10 mouse cellular contexts compared by ENCODE assay signal in genomic region chr15:7974368-7974767, GRCm38 (mm10).
DNase-seq lines count a peak whose midpoint lies in the region; ATAC-seq and TF ChIP-seq lines count a peak whose summit lies in the region.
"Had no signal": no experiment of that assay in that cellular context is flagged by ENCODE, and none has a peak within 500 bp of the region (broad histone marks: within the 10 kb centered on the region; RNA-seq: fewer than 3 reads in every experiment).

No protein-coding gene starts in this region.

- TF ChIP-seq POLR2A in kidney, adult 2 months (IDR thresholded peaks at IDR 0.05; ENCODE audit: low read depth, low read length): no peak
- no peak for TF ChIP-seq POLR2A in cortical plate, adult 2 months (IDR thresholded peaks at IDR 0.05; ENCODE audit: extremely low read depth, insufficient read depth, low read length)

- no peak overlapping the region for H3K27ac ChIP-seq in kidney, adult 2 months (ENCODE audit: insufficient read depth, low read depth, low read length)
- no peak overlapping the region for H3K27ac ChIP-seq in kidney, embryonic 14.5 days (ENCODE audit: low read depth, low read length)
- H3K27ac ChIP-seq in ES-E14 (ENCODE audit: insufficient read depth, low read depth, low read length, poor library complexity, severe bottlenecking): no peak overlapping the region
- no peak overlapping the region for H3K27ac ChIP-seq in cortical plate, adult 2 months (ENCODE audit: insufficient read depth, low read length)
- H3K27ac ChIP-seq: hindbrain, embryonic 15.5 days had no signal

- H3K36me3 ChIP-seq in kidney, adult 2 months (ENCODE audit: control insufficient read depth, insufficient read depth, low read length): no peaks in the 10 kb centered on the region
- H3K36me3 ChIP-seq in kidney, embryonic 14.5 days (ENCODE audit: control insufficient read depth, insufficient read depth, low read length): peaks cover 4% of the 10 kb centered on the region; the same call in 1 of the 2 replicates
- H3K36me3 ChIP-seq in ES-E14 (ENCODE audit: control insufficient read depth, insufficient read depth, low read length, poor library complexity, severe bottlenecking): no peaks in the 10 kb centered on the region

- peak; percentile 32 for TF ChIP-seq CTCF in kidney, adult 2 months (conservative IDR thresholded peaks at IDR 0.05; ENCODE audit: insufficient read depth, insufficient read length, low read depth, low read length)
- TF ChIP-seq CTCF in cortical plate, adult 2 months (IDR thresholded peaks at IDR 0.05; ENCODE audit: extremely low read depth, insufficient read depth, low read length): peak; percentile 32

- no peaks in the 10 kb centered on the region for H3K27me3 ChIP-seq in kidney, adult 2 months (replicated peaks; ENCODE audit: control insufficient read depth, insufficient read depth, low read length)
- no peaks in the 10 kb centered on the region for H3K27me3 ChIP-seq in kidney, embryonic 14.5 days (ENCODE audit: control insufficient read depth, insufficient read depth, low read length)
- H3K27me3 ChIP-seq: hindbrain, embryonic 15.5 days had no signal

- no peak for ATAC-seq in kidney, embryonic 14.5 days (ENCODE audit: low FRiP score, low TSS enrichment)
- ATAC-seq in cerebellum, adult (ENCODE audit: insufficient number of reproducible peaks, low FRiP score, low TSS enrichment): no peak

- H3K4me3 ChIP-seq in kidney, adult 2 months (ENCODE audit: insufficient read depth, low read depth, low read length): no peak overlapping the region
- no peak overlapping the region for H3K4me3 ChIP-seq in kidney, embryonic 14.5 days (ENCODE audit: low read length)
- H3K4me3 ChIP-seq in ES-E14 (ENCODE audit: insufficient read depth in 1 of 2, low read depth in 1 of 2, low read length in 2 of 2, poor library complexity in 1 of 2, severe bottlenecking in 1 of 2): peak overlapping the region in 1 of 2 experiments; percentile 23; a peak in 1 of 4 replicates
- H3K4me3 ChIP-seq in cortical plate, adult 2 months (ENCODE audit: insufficient read depth, low read length): no peak overlapping the region
- H3K4me3 ChIP-seq: hindbrain, embryonic 15.5 days had no signal

- no peak for DNase-seq in kidney, adult 2 months
- DNase-seq in 3T3-L1 (ENCODE audit: low read depth, low spot score): peak; percentile 14
- peak; percentile 41 for DNase-seq in ES-E14 (ENCODE audit: low read depth, low spot score)
- no peak for DNase-seq in ovary, postnatal 14 days (ENCODE audit: low spot score)
- no peak for DNase-seq in urinary bladder, postnatal 25 days (ENCODE audit: low spot score)
- DNase-seq: right cerebral cortex, adult 18-20 months had no signal

- in situ Hi-C loops in ES-E14 (cut with MboI; ENCODE audit: low sequenced_read_pairs in 2 of 2, unreplicated experiment in 2 of 2): no loop called here

- 90% methylated on average over 8 of the region's 8 CpGs for WGBS in kidney, adult 2 months
- 91% methylated on average over 8 of the region's 8 CpGs for WGBS in kidney, embryonic 14.5 days

- H3K4me1 ChIP-seq in kidney, adult 2 months (ENCODE audit: control insufficient read depth, insufficient read depth, low read length): no peaks in the 10 kb centered on the region
- no peaks in the 10 kb centered on the region for H3K4me1 ChIP-seq in kidney, embryonic 14.5 days (ENCODE audit: control insufficient read depth, insufficient read depth, low read length)
- H3K4me1 ChIP-seq in ES-E14 (ENCODE audit: control insufficient read depth in 2 of 2, insufficient read depth in 2 of 2, low read length in 2 of 2, poor library complexity in 1 of 2): no peaks in the 10 kb centered on the region
- H3K4me1 ChIP-seq in cortical plate, adult 2 months (ENCODE audit: control insufficient read depth, insufficient read depth, low read length): no peaks in the 10 kb centered on the region; the same call in 1 of the 2 replicates
- H3K4me1 ChIP-seq: hindbrain, embryonic 15.5 days had no signal

- no peak overlapping the region for H3K4me2 ChIP-seq in kidney, embryonic 14.5 days (replicated peaks; ENCODE audit: low read depth, low read length)
- H3K4me2 ChIP-seq: hindbrain, embryonic 15.5 days had no signal

- H3K9me3 ChIP-seq in kidney, embryonic 14.5 days (ENCODE audit: control insufficient read depth, low read length): no peaks in the 10 kb centered on the region
- H3K9me3 ChIP-seq in ES-E14 (ENCODE audit: control insufficient read depth, insufficient read depth, low read depth, low read length): no peaks in the 10 kb centered on the region
- H3K9me3 ChIP-seq: hindbrain, embryonic 15.5 days had no signal

- H3K9ac ChIP-seq in kidney, embryonic 14.5 days (ENCODE audit: low read depth, low read length): no peak overlapping the region
- no peak overlapping the region for H3K9ac ChIP-seq in ES-E14 (ENCODE audit: insufficient read depth, low read depth, low read length, poor library complexity, severe bottlenecking)
- H3K9ac ChIP-seq: hindbrain, embryonic 15.5 days had no signal

TF ChIP-seq in ES-E14, 5 proteins besides CTCF, POLR2A, EP300 and RAD21:
- TF ChIP-seq ZNF384 (IDR thresholded peaks at IDR 0.05; ENCODE audit: low read depth, low read length) (no peak), ZC3H11A (IDR thresholded peaks at IDR 0.05; ENCODE audit: borderline replicate concordance, low read depth, low read length) (peak; percentile 65; the same call in 1 of the 2 replicates)

Comparison
In these comparisons a context has a peak if more than half of its experiments do, and no peak if none do; other contexts are left out.
1. DNase-seq: peak in 3T3-L1 (single experiment) and ES-E14 (single experiment); none in kidney, adult 2 months (single experiment), ovary, postnatal 14 days (single experiment) and urinary bladder, postnatal 25 days (single experiment).